Mouse (Mus musculus) cerebral cortex, adult 2 months (tissue): ENCODE data around the gene Mlxipl.

Experiments used
- WGBS: fragments of 180-500 bp; shearing (Covaris S2); methylation state at CpG from one replicate; pipeline ENCODE4 v1.1.7; 2018; 5-methylcytosine and 5-hydroxymethylcytosine counted together

Mlxipl gene

GRCm38 (mm10) chr5:135145532-135145931 is 55.8 kb downstream of the Mlxipl start:
- WGBS = 75% methylated on average over 3 of the region's 3 CpGs

- under 1% methylated on average over 13 of the region's 13 CpGs for WGBS
Observed at GRCm38 (mm10) chr5:135148715-135149052, 59.0 kb downstream of the Mlxipl start.

DNA sequence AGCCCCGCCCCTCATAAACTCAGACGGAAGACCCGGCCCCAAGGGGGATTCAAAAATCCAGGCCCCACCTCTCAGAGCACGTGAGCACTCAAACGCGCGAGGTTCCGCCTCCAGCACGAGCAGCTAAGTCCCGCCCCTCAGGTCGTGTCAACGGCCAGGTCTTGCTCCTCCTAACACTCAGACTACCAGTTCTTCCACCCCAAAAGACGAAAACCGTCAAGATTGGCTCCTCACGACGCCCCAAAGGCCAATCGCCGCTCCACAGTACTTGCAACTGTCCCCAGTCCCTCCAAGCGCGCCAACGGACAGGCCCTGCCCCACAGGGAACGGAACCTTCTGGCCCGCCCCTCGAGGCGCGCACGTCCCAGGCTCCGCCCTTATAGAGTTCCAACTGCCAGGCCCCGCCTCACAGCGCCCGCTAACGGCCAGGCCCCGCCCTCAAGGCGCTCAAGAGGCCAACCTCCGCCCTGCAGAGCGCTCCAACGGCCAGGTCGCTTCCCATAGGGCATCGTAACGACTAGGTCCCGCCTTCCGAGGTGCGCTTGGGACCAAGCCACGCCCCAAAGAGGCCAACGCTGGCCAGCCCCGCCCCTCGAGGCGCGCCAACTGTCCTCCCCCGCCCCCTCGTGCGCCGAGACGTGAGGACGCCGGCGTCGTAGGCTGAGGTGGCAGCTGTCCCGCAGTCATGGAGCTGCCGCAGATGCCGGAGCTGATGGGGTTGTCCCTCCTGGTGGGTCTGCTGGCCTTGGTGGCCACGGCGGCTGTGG is 59.5 kb downstream of the Mlxipl start, which contains the start of gene Tbl2:
Gene Tbl2, plus strand, starts transcription at position 605 of the 767 bp plus-strand sequence.
- WGBS = under 1% methylated on average over 63 of the region's 63 CpGs

DNA sequence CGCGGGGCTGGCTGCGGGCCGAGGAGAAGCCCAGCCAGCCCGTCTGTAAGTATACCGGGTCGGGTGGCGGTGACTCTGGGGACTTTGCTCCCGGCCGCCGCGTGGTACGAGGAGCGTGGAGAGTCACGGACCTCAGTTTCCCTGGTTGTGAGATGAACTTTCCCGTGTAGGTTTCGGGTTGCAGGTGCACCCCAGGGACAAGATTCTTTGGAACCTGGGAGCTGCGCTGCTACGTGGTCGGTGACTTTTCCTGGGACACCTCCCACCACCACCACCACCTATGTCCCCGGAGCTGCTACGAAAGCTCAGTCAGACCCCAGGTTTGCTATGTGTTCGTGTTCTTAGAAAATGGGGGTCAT is 60.1 kb downstream of the Mlxipl start:
- 0% methylated on average over 23 of the region's 23 CpGs for WGBS

GRCm38 (mm10) chr5:135156496-135156895 is 66.8 kb downstream of the Mlxipl start:
- 97% methylated on average over 4 of the region's 4 CpGs for WGBS

- WGBS = 48% methylated on average over 4 of the region's 4 CpGs
Observed at GRCm38 (mm10) chr5:135161221-135161620, 71.5 kb downstream of the Mlxipl start.

DNA sequence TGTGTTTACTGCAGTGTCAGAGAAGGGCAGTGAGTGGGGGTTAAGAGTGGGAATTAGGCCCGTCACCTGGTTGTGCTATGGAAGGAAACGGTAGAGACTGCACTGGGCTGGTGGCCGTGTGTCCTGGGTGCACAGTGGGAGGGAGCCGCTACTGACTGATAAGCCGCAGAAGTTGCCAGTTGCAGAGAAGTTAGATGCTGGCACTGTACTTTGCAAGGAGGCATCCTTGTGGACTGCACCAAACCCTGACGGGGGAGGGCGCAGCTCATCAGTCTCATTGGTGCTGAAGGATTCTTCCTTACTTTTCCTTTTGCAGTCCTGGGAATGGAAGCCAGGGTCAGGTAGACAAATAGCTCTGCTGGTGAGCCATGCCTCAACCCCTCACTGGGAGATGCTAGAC is 72.0 kb downstream of the Mlxipl start:
- WGBS = 66% methylated on average over 7 of the region's 7 CpGs

DNA sequence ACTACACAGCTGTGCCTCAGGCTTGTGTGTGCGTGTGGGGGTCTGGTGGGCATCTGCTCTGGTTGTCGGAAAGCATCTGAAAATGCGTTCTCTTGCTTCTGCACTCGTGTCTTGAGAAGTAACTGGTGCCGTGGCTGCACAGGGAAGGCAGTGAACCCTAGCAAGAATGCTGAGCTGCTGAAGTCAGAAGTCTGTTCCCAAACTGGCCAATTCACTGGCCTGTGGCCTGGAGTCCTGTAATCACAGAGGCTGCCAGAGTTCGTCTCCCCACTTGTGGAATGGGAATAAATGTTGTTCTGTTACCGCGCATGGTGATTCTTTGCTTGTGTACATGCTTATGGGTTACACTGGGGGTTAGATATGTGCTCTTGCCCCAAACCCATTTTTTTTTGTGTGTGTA is 72.7 kb downstream of the Mlxipl start:
- 88% methylated on average over 8 of the region's 8 CpGs for WGBS

GRCm38 (mm10) chr5:135162821-135163220 is 73.1 kb downstream of the Mlxipl start:
- WGBS = 92% methylated on average over 6 of the region's 6 CpGs

DNA sequence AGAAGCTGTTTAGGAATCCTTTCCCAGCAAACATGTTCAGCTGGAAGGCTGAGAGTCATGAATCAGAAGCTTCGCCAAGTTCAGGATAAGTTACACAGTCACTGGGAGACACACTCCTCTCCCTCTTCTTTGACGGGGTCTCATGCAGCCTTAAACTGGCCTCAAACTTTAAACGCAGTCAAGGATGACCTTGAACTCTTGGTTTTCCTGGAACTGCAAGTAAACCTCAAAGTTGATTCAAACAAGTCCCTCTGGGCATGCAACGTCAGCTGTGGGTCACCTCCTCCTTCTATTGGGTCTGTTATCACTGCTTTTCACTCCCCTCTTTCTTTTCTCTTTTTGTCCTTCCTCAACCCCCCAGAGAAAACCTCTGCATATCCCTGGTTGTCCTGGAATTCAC is 77.2 kb downstream of the Mlxipl start:
- 89% methylated on average over 4 of the region's 4 CpGs for WGBS

- WGBS = 96% methylated on average over 4 of the region's 4 CpGs
Observed at GRCm38 (mm10) chr5:135167469-135167868, 77.8 kb downstream of the Mlxipl start.

DNA sequence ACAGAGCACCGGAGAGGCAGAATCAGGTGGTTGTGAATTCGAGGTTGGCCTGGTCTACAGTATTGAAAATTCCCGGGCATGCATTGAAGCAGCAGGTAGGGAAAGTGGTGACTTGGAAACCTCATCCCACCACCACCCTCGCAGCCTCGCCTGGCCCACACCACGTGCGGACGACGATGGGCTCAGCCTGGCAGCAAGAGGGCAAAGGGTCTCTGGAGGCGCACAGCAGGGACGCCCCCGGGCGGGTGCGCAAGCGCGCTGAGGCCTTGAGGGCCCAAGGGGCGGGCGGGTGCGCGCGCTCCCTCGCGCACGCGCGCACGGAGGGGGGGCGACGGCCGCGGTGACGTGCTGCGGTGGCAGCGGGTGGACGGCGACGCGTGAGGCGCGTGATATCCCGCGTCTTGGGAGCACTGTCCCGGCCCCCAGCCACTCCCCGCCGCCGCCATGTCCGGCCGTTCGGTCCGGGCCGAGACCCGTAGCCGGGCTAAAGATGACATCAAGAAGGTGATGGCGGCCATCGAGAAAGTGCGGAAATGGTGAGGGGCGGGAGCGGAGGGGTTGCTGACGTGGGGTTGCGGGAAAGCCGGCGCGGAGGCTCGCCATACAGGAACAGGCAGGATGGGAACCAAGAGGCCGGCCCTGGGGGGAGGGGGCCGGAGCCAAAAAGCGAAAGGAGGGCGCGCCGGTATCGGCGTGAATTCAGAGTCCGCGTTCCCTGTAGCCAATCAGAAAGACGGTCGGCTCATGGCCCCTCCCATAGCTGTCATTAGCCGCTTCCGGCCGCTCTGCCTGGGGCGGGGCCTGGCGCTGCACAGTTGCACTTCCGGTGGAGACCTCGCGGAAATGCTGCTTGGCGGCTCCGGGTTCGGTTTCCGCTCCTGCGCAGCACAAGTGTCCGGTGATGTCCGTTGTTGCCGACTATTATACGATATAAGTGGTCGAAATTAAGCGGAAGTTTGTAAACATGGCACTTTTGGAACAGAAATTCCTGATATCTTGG is 78.7 kb downstream of the Mlxipl start, which contains the start of gene Bcl7b:
Gene Bcl7b, plus strand, starts transcription at position 221 of the 1,000 bp plus-strand sequence.
- WGBS = 1% methylated on average over 95 of the region's 95 CpGs

DNA sequence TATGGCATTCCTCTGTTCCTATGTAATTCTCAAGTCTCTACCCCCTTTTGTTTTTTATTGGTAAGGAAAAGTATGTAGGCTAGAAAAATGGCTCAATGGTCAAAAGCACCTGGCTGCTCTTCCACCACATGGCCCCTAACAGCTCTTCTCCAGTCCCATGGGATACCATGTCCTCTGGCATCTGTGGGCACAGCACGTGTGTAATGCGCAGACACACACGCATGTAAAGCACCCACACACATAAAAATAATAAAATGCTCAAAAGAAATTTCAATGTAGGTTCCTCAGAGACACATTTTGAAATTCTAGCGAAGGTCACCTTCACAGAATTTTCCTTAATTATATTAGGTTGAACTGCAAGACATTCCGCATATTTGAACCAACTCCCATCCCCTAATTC is 79.8 kb downstream of the Mlxipl start:
- WGBS = 86% methylated on average over 5 of the region's 5 CpGs

GRCm38 (mm10) chr5:135171688-135172220 is 82.1 kb downstream of the Mlxipl start:
- WGBS = 49% methylated on average over 6 of the region's 6 CpGs

GRCm38 (mm10) chr5:135172986-135173385 is 83.3 kb downstream of the Mlxipl start:
- 88% methylated on average over 5 of the region's 5 CpGs for WGBS

DNA sequence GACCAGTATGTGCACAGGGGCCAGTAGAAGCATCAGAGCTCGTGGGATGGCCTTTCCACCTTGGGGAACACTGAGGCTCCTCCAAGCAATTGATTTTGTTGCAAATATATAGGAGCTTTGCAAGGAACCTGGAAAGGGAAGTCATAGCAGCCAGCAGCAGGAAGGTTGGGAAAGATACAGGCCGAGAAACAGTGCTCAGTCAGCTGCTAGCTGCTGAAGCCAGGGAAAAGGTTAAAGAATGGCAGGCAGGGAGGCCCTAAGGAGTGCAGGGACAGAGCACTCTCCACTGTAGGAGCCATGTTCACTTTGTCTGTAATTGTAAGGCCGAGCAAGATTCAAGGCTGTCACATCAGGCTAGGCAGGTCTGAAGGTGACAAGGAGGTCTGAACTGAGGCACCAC is 88.8 kb downstream of the Mlxipl start:
- WGBS = 72% methylated on average over 3 of the region's 3 CpGs

GRCm38 (mm10) chr5:135178996-135179395 is 89.3 kb downstream of the Mlxipl start:
- WGBS = 42% methylated on average over 4 of the region's 4 CpGs

DNA sequence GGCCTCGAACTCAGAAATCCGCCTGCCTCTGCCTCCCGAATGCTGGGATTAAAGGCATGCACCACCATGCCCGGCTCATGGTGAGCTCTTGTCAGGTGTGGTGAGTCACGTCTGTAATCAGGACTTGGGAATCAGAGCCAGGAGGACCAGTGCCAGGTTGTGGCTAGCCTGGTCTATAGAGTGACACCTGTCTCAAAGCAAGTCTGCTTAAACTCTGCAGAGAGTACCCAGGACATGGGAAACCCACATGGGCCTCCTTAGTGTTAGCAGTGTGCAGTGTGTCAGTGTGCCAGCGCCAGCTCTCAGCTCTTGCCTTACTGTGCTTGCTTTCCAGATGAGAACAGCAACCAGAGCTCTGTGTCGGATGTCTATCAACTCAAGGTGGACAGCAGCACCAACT is 89.9 kb downstream of the Mlxipl start:
- 87% methylated on average over 7 of the region's 7 CpGs for WGBS

GRCm38 (mm10) chr5:135180796-135181195 is 91.1 kb downstream of the Mlxipl start:
- 96% methylated on average over 14 of the region's 14 CpGs for WGBS

GRCm38 (mm10) chr5:135181776-135182175 is 92.1 kb downstream of the Mlxipl start:
- WGBS = 66% methylated on average over 6 of the region's 6 CpGs

- WGBS = 18% methylated on average over 8 of the region's 8 CpGs
Observed at GRCm38 (mm10) chr5:135183131-135183861, 93.6 kb downstream of the Mlxipl start.

GRCm38 (mm10) chr5:135185016-135185415 is 95.3 kb downstream of the Mlxipl start:
- WGBS = 95% methylated on average over 3 of the region's 3 CpGs
